Mouse (Mus musculus) erythroblast, embryonic 14.5 days (primary cell): ENCODE measurements around the gene Tm7sf2.

Experiments
- GATA1 ChIP-seq: IDR thresholded peaks from 2 replicates; pipeline ENCODE4 v1.6.1; 2012; ENCODE audit warnings: low read length, inconsistent platforms, mixed read lengths
- TAL1 ChIP-seq: IDR thresholded peaks from 3 replicates; pipeline ENCODE4 v1.6.1; 2012; ENCODE audit warnings: low read length, inconsistent platforms, mixed read lengths

DNA sequence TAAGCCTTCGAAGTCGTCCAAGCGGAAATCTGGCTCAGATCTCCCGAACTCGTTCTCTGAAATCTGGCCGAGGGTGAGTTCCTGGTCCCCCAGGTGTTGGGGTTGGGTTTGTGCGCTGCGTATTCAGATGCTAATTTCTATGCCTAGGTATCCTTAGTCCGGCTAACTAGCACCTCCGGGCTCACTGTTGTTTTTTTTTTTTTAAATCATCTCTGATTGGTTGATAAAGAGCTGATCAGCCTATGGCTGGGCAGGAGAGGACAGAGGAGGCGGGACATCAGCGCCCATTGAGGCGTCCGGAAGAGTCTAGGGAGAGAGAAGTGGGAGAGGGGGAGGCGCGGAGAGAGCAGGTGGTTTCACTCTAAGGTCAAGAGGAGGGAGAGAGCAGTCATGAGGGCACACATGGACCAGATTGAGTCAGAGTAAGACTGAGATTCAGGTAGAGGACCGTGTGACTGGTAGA is 17.3 kb upstream of the Tm7sf2 start:
- TF ChIP-seq GATA1 (no peak), TAL1 (no peak)
